Mouse (Mus musculus): ENCODE measurements around the gene Klhl26. TPM values are rescaled to one million over a fixed set of nuclear protein-coding genes. Genes with fewer than 3 reads are reported as not detected.

Klhl26 gene
- polyA plus RNA-seq, 1 experiment from 2014 or later = 29.6 TPM

DNA sequence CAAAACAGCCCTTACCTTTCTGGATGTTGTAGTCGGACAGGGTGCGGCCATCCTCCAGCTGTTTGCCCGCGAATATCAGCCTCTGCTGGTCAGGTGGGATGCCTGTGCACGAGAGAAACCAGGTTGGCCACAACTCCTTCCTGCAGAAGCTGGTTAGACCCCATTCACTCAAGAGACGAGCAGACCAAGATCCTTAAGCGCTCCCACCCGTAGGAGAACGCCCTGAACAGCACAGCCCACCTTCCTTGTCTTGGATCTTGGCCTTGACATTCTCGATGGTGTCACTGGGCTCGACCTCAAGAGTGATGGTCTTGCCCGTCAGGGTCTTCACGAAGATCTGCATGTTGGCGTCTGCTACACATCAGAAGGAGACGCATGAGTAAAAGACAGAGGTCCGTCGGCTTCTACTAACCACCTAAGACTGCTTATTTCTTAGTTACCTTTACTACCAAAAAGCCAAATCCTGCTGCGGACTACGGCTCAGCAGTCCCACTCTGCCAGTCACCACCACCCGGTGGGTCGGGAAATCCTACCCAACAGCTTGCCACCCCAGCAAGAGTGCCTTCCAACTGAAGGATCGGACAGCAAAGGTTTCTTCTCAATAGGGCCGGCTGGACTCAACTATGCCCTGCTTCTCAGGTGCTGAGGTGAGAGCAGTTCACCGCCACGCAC lies 32.6 kb upstream of the Klhl26 start:
- Histone ChIP-seq H3K9ac (peak overlapping the region; percentile 98), H3K9me3 (no peaks in the 10 kb centered on the region), H3K27ac (peak overlapping the region; percentile 97; the same call in 1 of the 2 replicates), H3K4me2 (replicated peaks) (peak overlapping the region; percentile 95), H3K4me1 (peaks cover 27% of the 10 kb centered on the region), H3K4me3 (peak overlapping the region; percentile 99), H3K27me3 (no peaks in the 10 kb centered on the region), H3K36me3 (peaks cover 43% of the 10 kb centered on the region)
- ATAC-seq (ENCODE audit: insufficient number of reproducible peaks, insufficient read depth, low FRiP score, low TSS enrichment) = no peak
- WGBS = 10% methylated on average over 25 of the region's 25 CpGs

DNA sequence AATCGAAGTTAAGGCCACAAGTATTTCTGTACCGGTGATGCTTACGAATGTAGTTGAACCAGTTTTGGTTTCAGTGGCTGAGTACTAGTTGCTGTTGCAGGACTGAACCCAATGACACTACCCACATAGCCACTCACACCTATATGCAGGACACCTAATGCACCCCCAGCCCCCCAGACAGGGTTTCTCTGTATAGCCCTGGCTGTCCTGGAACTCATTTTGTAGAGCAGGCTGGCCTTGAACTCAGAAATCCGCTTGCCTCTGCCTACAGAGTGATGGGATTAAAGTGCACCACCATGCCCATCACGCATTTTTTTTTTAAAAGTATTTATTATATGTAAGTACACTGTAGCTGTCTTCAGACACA lies 30.2 kb upstream of the Klhl26 start:
- H3K4me2 ChIP-seq (replicated peaks) = 0 out of 2 replicates have a peak overlapping the region, but pooled peaks have one; percentile 1
- 57% methylated on average over 5 of the region's 5 CpGs for WGBS
- peaks cover 9% of the 10 kb centered on the region for H3K27me3 ChIP-seq
- no peaks in the 10 kb centered on the region for H3K9me3 ChIP-seq
- peaks cover 44% of the 10 kb centered on the region for H3K4me1 ChIP-seq
- peak overlapping the region; percentile 95 for H3K27ac ChIP-seq
- H3K36me3 ChIP-seq = peaks cover 27% of the 10 kb centered on the region
- peak overlapping the region; percentile 80; the same call in 1 of the 2 replicates for H3K9ac ChIP-seq
- ATAC-seq (ENCODE audit: insufficient number of reproducible peaks, insufficient read depth, low FRiP score, low TSS enrichment) = no peak
- peak overlapping the region; percentile 68; the same call in 1 of the 2 replicates for H3K4me3 ChIP-seq

DNA sequence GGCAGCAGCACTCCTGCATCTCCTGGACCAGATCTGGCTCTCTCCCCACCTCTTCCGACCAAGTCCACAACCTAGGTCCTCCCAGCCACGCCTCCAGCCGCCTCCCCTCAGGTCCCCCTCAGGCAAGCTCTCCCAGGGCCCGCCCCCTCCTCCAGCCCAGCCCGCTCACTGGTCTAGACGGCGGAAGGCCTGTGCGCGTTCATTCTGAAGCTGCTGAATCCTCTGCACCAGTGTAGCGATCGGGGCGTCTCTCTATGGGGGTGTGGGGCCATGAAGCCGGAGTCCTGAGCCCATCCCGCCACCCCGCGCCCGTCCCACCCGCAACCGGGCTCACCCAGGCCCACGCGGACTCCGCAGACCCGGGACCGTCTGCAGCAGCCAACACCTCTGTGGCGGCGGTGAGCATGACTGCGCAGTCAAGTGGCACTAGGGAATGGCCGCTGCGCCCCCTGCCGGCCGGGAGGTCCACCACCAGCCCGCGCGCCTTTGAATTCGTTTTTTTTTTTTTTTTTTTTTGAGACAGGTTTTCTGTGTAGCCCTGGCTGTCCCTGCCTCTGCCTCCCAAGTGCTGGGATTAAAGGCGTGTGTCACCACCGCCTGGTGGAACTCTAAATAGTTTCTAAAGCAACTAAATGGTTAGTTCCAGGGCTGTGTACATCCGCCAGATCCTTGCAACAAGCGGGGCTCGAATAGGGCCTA lies 29.7 kb upstream of the Klhl26 start, which contains the start of gene Rex1bd:
TSS of gene Rex1bd (minus strand) at position 425 of the 699 bp plus-strand sequence.
- peak; percentile 83 for ATAC-seq (ENCODE audit: insufficient number of reproducible peaks, insufficient read depth, low FRiP score, low TSS enrichment)
- Histone ChIP-seq H3K4me3 (peak within 1 kb of the TSS; percentile 68), H3K27me3 (peaks cover 14% of the 10 kb centered on the region), H3K9ac (peak within 1 kb of the TSS; percentile 80), H3K9me3 (no peaks in the 10 kb centered on the region), H3K27ac (peak within 1 kb of the TSS; percentile 95), H3K36me3 (peaks cover 27% of the 10 kb centered on the region), H3K4me2 (replicated peaks) (peak within 1 kb of the TSS; percentile 83), H3K4me1 (peaks cover 49% of the 10 kb centered on the region)
- 2% methylated on average over 39 of the region's 40 CpGs for WGBS

DNA sequence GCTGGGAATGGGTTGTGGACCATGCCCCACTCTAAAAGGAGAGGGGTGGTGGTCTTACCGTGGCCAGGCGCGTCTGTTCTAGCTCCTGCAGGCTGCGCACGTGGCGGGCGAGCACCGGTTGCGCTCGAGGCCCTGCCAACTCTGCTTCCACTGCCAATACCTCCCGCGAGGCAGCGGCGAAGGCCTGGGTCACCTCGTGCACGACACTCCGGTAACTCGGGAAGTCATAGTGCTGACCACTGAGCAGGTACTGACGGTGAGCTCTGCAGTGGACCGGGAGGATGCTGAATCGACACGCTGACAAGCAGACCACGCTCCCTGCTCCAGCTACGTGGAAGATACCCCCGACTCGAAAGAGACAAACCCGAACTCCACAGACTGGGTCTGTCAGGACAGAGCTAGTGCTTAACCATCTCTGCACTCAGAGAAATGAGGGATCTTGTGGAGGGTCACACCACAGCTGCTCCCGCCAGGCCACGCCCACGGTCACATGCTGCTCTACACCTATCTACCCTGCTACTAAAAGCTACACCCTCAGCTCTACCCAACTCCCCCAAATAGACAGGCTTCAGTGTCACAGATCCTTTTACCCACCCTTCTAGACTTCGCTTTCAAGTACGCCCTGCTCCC lies 29.0 kb upstream of the Klhl26 start:
- Histone ChIP-seq H3K27ac (peak overlapping the region; percentile 95), H3K4me3 (peak overlapping the region; percentile 68), H3K9ac (peak overlapping the region; percentile 80), H3K36me3 (peaks cover 27% of the 10 kb centered on the region), H3K4me2 (replicated peaks) (peak overlapping the region; percentile 83), H3K9me3 (no peaks in the 10 kb centered on the region), H3K4me1 (peaks cover 52% of the 10 kb centered on the region), H3K27me3 (peaks cover 21% of the 10 kb centered on the region)
- ATAC-seq (ENCODE audit: insufficient number of reproducible peaks, insufficient read depth, low FRiP score, low TSS enrichment) = peak; percentile 4; the same call in 1 of the 2 replicates
- WGBS = 33% methylated on average over 32 of the region's 32 CpGs

DNA sequence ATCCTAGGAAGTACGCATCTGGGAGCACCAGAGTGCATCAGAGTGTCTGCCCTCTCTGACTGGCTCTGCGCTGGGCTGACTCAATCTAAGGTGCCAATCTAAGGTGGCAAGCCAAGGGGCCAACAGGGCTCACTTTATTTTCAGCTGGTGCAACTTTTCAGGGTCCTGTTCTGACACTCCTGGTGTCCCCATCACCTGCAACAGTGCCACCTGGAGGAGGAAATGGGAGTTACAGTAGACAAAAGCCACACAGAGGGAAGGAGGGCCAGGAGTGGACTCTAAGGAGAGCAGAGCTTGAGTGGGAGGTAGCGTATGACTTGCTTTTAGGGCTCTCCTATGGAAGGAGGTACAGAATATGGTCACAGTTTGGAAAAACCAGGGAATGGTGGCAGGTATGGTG lies 28.1 kb upstream of the Klhl26 start:
- WGBS = 47% methylated on average over 3 of the region's 3 CpGs
- Histone ChIP-seq H3K4me3 (0 out of 2 replicates have a peak overlapping the region, but pooled peaks have one; percentile 5), H3K27me3 (peaks cover 31% of the 10 kb centered on the region), H3K9me3 (no peaks in the 10 kb centered on the region), H3K4me1 (peaks cover 62% of the 10 kb centered on the region), H3K9ac (no peak overlapping the region; the same call in 1 of the 2 replicates), H3K4me2 (replicated peaks) (peak overlapping the region; percentile 83), H3K27ac (peak overlapping the region; percentile 83), H3K36me3 (peaks cover 27% of the 10 kb centered on the region)
- ATAC-seq (ENCODE audit: insufficient number of reproducible peaks, insufficient read depth, low FRiP score, low TSS enrichment) = no peak

DNA sequence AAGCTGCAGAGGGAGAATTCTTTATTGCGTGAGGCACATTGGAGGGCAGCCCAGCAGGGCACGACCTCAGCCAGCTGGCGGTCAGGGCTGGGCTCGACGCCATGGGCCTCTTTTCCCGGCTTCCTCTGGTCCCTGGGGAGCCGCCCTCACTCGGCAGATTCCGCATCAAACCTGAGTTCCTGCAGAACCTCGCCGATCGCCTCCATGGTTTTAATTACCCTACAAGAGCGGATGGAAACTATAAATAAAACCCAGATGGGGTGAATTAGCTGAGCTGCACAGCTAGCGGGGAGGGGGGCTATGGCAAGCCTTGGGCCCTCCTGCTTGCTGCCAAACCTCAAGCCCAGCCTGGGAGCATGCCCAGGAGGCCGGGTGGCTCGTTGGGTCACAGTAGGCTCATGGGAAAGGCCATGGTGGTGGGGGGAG lies 27.5 kb upstream of the Klhl26 start:
- H3K27me3 ChIP-seq = peaks cover 36% of the 10 kb centered on the region
- no peaks in the 10 kb centered on the region for H3K9me3 ChIP-seq
- WGBS = 27% methylated on average over 16 of the region's 16 CpGs
- H3K4me3 ChIP-seq = 0 out of 2 replicates have a peak overlapping the region, but pooled peaks have one; percentile 5
- peak; percentile 36 for ATAC-seq (ENCODE audit: insufficient number of reproducible peaks, insufficient read depth, low FRiP score, low TSS enrichment)
- H3K27ac ChIP-seq = peak overlapping the region; percentile 83
- H3K36me3 ChIP-seq = peaks cover 27% of the 10 kb centered on the region
- peaks cover 66% of the 10 kb centered on the region for H3K4me1 ChIP-seq
- H3K9ac ChIP-seq = no peak overlapping the region
- peak overlapping the region; percentile 83 for H3K4me2 ChIP-seq (replicated peaks)

DNA sequence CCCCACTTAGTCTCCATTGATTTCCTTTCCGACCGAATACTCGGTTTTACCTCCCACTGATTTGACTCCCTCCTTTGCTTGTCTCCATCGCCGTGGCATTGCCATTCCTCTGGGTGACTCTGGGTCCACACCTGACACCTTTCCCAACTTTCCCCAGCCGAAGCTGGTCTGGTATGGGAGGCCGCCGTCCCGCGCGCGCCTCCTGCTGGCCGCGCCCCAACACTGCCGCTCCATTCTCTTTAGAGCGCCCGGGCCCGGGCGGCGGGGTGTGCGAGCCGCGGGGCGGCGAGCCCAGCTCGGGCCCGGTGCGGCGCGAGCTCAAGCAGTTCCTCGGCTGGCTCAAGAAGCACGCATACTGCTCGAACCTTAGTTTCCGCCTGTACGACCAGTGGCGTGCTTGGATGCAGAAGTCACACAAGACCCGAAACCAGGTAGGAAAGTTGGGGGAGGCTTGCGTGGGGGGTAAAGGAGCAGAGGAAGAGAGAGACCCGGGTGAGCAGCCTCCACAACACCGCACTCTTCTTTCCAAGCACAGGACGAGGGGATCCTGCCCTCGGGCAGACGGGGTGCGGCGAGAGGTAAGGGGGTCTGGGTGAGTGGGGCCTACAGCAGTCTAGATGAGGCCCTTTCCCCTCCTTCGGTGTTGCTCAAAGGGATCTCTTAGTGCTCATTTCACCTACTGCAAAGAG lies 26.4 kb upstream of the Klhl26 start:
- WGBS = 9% methylated on average over 46 of the region's 46 CpGs
- Histone ChIP-seq H3K9me3 (no peaks in the 10 kb centered on the region), H3K27ac (peak overlapping the region; percentile 83), H3K27me3 (peaks cover 45% of the 10 kb centered on the region), H3K4me2 (replicated peaks) (peak overlapping the region; percentile 83), H3K4me1 (peaks cover 63% of the 10 kb centered on the region), H3K36me3 (peaks cover 17% of the 10 kb centered on the region), H3K9ac (no peak overlapping the region), H3K4me3 (no peak overlapping the region)
- no peak for ATAC-seq (ENCODE audit: insufficient number of reproducible peaks, insufficient read depth, low FRiP score, low TSS enrichment)

DNA sequence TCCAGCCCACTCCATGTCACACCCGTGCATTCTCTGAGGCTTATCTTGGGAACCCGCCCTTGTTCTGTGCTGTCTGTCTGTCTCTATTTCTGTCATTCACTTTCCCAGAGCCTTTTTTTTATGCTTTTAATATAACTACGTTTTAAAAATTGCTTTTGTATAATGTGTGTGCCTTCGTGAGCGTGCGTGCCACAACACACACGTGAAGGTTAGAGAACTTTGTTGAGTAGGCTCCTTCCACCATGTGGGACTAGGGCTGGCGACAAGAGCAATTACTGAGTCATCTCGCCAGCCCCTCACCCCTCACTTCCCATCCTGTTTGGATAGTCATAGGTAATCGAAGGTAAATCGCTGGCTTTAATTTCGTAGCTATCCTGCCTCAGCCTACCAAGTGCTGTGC lies 25.8 kb upstream of the Klhl26 start:
- ATAC-seq (ENCODE audit: insufficient number of reproducible peaks, insufficient read depth, low FRiP score, low TSS enrichment) = no peak
- H3K27ac ChIP-seq = no peak overlapping the region
- H3K36me3 ChIP-seq = peaks cover 11% of the 10 kb centered on the region
- H3K4me2 ChIP-seq (replicated peaks) = no peak overlapping the region
- 30% methylated on average over 12 of the region's 12 CpGs for WGBS
- H3K4me3 ChIP-seq = no peak overlapping the region
- no peaks in the 10 kb centered on the region for H3K9me3 ChIP-seq
- H3K9ac ChIP-seq = no peak overlapping the region
- peaks cover 63% of the 10 kb centered on the region for H3K4me1 ChIP-seq
- peaks cover 51% of the 10 kb centered on the region for H3K27me3 ChIP-seq

DNA sequence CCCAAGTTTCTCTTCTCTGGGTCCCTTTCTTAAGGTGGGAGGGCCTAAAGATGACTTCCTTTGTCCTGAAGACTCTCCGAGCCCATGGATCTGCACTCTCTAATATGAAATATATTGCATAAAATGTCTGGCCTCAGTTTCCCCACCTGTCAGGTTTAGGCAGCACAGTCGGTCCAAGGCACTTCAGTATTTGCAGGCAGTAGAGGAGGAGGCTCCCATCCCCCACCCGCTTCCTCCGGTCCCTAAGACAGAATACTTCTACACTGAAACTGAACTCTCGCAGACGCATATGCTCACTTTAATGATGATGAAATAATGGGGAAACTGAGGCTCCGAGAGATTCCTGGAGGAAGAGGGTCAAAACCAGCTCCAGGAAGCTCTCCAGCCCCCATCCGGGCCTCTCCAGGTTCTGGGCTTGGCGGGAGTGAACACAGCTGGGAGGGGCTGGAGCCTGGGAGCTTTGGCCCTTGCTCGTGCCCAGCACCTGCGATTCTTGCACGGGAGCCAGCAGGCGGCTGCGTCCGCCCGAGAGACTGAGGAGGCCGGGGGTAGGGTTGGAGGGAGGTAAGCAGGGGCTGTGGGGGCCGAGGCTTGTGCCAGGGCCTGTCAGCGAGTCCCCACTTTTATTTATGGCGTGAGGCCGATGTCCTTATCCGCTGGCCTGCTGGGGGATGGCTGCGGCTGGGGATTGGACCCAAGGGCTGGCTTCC lies 25.2 kb upstream of the Klhl26 start:
- Histone ChIP-seq H3K36me3 (0 out of 2 replicates have a peak, but pooled peaks cover 6% of the 10 kb centered on the region), H3K27me3 (peaks cover 52% of the 10 kb centered on the region), H3K9ac (no peak overlapping the region), H3K4me1 (peaks cover 63% of the 10 kb centered on the region), H3K9me3 (no peaks in the 10 kb centered on the region), H3K27ac (no peak overlapping the region), H3K4me2 (replicated peaks) (no peak overlapping the region), H3K4me3 (no peak overlapping the region)
- 16% methylated on average over 23 of the region's 23 CpGs for WGBS
- ATAC-seq (ENCODE audit: insufficient number of reproducible peaks, insufficient read depth, low FRiP score, low TSS enrichment) = no peak

DNA sequence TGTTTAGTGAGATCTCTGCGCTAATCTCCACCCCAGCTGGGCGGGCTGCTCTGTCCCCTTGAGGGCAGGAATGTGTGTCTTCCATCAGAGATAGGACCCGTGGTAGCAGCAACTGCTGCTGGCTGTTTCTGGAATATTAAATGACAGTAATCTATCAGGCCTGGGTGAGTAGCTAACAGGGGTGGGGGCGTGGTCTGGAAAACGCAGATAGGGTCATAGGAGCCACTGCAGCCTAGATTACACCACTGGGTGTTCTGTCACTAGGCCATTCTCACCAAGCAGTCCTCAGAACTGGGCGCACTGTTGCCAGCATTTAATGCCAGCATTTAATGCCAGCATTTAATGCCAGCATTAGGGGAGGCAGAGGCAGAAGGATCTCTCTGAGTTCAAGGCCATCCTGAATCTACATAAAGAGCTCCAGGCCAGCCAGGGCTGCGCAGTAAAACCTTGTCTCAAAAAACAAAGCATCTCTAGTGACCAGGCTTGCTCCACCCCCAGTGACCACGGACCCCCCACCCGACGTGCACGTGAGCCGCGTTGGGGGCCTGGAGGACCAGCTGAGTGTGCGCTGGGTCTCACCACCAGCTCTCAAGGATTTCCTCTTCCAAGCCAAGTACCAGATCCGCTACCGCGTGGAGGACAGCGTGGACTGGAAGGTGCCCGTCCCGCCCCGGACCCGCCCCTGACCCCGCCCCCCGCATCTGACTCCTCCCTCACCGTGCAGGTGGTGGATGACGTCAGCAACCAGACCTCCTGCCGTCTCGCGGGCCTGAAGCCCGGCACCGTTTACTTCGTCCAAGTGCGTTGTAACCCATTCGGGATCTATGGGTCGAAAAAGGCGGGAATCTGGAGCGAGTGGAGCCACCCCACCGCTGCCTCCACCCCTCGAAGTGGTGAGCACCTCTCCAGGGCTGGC lies 23.9 kb upstream of the Klhl26 start:
- peaks cover 63% of the 10 kb centered on the region for H3K4me1 ChIP-seq
- WGBS = 11% methylated on average over 39 of the region's 39 CpGs
- H3K9me3 ChIP-seq = no peaks in the 10 kb centered on the region
- H3K9ac ChIP-seq = no peak overlapping the region
- H3K4me3 ChIP-seq = peak overlapping the region; percentile 17; the same call in 1 of the 2 replicates
- peak overlapping the region; percentile 35; the same call in 1 of the 2 replicates for H3K4me2 ChIP-seq (replicated peaks)
- no peak for ATAC-seq (ENCODE audit: insufficient number of reproducible peaks, insufficient read depth, low FRiP score, low TSS enrichment)
- 0 out of 2 replicates have a peak, but pooled peaks cover 4% of the 10 kb centered on the region for H3K36me3 ChIP-seq
- H3K27me3 ChIP-seq = peaks cover 65% of the 10 kb centered on the region
- no peak overlapping the region for H3K27ac ChIP-seq

All from embryonic facial prominence, embryonic 12.5 days (tissue).